Mouse (Mus musculus) lung, postnatal 4 days (tissue): ENCODE results near the gene Sox12.

Experiments used
- DNase-seq, 2 experiments: peaks; one replicate each; pipeline ENCODE4 v3.0.0; 2021

Gene Sox12

DNA sequence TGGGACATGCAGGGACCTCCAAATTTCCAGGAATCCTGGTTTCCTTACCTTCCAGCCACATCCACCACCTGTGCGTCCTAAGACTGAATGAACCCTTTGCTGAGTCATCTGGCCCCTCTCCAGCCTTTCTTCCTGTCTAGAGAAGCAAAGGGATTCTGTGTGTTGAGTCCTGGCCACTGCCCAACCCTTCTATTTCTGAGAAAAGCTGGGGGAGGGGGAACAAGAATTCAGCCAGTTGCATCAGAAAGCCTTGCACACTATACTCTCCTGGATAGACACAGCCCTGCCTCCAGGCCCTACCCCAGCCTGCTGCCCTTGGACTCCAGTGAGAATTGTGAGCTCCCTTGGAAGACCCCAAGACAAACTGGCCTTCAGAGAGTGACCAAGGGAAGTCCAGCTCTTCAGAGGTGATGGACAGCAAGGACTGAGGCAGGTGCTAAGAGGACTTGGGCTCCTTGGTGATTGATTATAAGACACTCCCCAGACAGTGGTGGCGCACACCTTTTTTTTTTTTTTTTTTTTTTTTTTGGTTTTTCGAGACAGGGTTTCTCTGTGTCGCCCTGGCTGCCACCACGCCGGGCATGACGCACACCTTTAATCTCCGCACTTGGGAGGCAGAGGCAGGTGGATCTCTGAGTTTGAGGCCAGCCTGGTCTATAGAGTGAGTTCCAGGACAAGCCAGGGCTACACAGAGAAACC is 47.9 kb downstream of the Sox12 start:
- peak; percentile 47 to 64 for DNase-seq

- DNase-seq, result no peak
These were observed 48.7 kb downstream of the Sox12 start for GRCm38 (mm10) chr2:152349205-152349604.

DNA sequence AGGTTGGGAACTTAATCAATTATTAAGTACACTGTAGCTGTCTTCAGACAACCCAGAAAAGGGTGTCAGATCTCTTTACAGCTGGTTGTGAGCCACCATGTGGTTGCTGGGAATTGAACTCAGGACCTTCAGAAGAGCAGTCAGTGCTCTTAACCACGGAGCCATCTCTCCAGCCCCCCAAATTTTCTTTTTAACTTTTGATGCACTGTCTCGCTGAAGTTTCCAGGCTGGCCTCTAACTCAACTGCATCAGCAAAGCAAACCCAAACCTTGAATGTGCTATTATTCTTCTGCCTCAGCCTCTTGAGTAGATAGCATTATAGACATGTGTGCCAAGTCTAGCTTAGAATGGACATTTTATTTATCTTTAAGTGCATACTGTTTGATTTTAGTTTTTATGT is 50.1 kb downstream of the Sox12 start:
- no peak for DNase-seq

- no peak for DNase-seq
These were observed 50.9 kb downstream of the Sox12 start for GRCm38 (mm10) chr2:152346776-152347465.

- DNase-seq, result no peak
These were observed 52.5 kb downstream of the Sox12 start for GRCm38 (mm10) chr2:152345393-152345792.

GRCm38 (mm10) chr2:152344909-152345308 is 53.0 kb downstream of the Sox12 start:
- DNase-seq, result no peak

- DNase-seq, result peak; percentile 45
These were observed 53.5 kb downstream of the Sox12 start for GRCm38 (mm10) chr2:152344361-152344760.
